Mouse (Mus musculus): ENCODE data around the gene Dagla.

The Dagla gene

GRCm38 (mm10) chr19:10280771-10281540 is 23.7 kb downstream of the Dagla start:
- no peak for DNase-seq (ENCODE audit: low read depth, low spot score)

- DNase-seq (ENCODE audit: low read depth, low spot score), result no peak
These were observed 25.0 kb downstream of the Dagla start for GRCm38 (mm10) chr19:10279668-10280067.

- peak; percentile 19 for DNase-seq (ENCODE audit: low read depth, low spot score)
These were observed 25.9 kb downstream of the Dagla start for GRCm38 (mm10) chr19:10278669-10279324.

DNA sequence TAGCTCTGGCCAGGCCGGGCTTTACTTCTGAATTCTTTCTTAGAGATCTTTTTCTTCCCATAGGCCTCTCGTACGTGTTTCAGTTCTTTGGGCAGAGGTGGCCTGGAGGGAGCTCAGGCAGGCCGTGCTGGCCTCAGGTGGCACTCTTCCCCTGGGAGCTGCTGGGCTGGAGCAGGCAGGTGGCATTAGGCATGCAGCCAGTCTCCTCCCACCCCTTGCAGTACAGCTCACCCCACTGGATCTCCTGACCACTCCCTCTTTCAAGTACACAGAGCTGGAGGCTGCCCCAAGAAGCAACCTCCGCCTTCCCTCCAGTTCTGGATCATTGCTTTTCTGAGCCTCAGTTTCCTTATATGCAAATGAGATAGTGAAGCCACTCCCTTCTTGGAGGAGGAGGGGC is 26.9 kb downstream of the Dagla start:
- no peak for DNase-seq (ENCODE audit: low read depth, low spot score)

DNA sequence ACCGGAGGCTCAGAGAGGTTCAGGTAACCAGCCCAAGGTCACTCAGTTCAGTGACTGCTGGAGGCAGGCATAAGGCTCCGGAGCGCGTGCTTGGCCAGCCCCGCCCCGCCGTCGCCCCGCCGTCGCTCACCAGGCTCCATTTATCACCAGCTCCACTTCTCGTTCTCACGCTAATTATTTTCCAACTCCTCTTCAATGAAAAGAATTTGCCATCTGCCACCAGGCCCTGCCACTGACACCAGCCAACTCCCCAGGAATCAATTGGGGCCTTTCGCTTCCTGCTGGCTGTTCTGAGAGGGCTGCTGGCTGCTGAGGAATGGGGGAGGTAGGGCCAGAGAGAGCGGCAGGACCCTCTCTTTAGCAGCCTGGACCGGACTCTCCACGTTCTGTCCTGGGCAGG is 27.3 kb downstream of the Dagla start:
- DNase-seq (ENCODE audit: low read depth, low spot score), result no peak

DNA sequence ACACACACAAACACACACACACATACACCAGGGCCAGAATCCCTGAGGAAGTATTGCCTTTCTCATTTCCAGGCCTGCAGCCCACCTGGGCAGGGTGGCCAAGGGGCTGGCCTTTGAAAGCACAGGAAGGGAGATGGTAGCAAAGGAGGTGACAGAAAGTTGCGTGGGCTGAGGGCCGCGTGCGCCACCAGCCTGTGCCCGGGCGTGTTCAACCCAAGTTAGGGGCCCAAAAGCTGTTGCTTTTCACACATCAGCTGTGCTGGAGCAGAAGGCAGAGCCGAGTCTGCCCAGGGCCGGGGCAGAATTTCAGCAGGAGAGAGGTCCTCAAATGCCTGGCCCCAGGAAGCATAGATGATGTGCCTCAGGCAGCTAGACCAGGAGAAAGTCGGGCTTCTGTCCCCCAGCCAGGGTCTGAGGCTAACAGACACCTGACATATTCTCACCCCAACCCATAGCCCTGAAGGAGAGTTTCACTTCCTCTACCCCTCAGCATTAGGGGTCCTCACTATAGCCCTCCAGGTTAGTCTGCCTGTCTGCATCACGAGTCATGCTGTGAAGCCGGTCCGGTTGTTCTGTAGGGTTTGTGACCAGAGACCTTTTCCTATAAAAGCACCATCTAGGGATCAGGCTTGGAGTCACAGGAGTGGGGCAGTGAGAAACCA is 28.1 kb downstream of the Dagla start:
- no peak for DNase-seq (ENCODE audit: low read depth, low spot score)

- DNase-seq (ENCODE audit: low read depth, low spot score), result peak; percentile 46
These were observed 30.6 kb downstream of the Dagla start for GRCm38 (mm10) chr19:10274056-10274455.

- no peak for DNase-seq (ENCODE audit: low read depth, low spot score)
These were observed 31.9 kb downstream of the Dagla start for GRCm38 (mm10) chr19:10272746-10273145.

DNA sequence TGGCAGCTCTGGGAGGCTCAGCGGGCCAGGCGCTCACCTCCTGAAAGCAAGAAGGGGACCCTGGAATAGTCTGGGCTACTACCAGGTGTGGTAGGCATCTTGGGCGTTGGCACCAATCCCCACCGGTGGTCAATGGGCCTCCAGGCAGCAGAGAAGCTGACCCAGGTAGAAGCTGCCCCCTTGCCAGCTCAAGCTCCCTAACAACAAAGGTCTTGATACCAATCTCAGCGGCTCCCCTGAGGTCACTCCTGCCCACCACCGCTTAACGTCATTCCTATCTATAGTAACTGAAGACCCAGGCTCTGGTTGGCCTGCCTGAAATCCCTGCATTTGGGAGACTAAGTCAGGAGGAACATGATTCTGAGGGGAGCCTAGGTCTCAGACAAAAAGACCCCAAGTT is 33.1 kb downstream of the Dagla start:
- DNase-seq (ENCODE audit: low read depth, low spot score), result no peak

- DNase-seq (ENCODE audit: low read depth, low spot score), result no peak
These were observed 34.3 kb downstream of the Dagla start for GRCm38 (mm10) chr19:10270356-10270755.

DNA sequence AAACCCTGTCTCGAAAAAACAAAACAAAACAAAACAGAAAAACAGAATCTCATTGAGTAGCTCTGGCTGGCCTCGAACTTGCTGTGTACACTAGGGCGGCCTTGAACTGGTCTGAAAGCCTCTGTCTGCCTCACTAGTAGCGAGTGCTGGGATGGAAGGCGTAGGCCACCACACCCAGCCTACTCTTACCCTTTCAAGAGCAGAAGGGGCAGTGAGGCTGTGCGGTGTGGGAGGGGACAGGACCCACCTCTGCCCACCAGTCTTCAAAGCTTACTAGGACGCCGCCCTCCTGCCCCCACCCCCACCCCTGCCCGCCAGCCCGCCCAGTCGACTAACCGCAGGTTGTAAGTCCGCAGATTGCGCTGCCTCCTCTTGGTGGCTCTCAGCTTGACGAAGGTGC is 35.8 kb downstream of the Dagla start:
- no peak for DNase-seq (ENCODE audit: low read depth, low spot score)

DNA sequence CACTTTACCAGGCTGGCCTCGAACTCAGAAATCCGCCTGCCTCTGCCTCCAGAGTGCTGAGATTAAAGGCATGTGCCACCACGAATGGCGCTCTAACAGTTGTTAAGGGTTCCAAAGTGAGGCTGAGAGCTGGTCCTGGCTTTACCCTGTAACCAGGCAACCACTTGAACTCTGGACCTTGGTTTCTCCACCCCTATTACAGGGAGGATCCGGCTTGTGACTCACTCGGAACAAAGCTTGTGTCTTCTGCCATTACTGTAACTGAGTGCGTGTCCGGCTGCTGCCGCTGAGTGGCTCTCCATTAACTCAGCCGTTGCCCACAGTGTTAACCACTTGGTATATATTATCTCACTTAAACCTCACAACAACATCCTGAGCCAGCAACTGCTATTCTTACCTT is 36.7 kb downstream of the Dagla start:
- no peak for DNase-seq (ENCODE audit: low read depth, low spot score)

DNA sequence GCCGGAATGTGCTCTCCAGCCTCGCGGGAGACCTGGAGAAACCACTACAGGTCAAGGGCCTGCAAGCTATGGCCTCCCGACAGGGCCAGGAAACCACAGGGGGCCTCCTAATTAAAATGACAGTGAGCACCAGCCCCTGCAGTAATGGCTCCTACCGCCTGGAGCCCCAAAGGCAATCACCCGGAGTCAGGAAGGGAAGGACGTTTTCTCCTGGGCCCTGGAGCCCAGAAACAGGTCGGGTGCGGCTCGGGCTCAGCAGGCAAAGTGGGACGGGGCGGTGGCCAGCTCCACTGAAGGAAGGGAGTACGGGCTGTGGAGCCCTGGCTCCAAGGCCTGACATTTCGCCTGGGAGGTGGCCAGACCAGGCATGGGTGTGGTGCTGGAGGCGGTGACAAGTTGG is 37.6 kb downstream of the Dagla start:
- DNase-seq (ENCODE audit: low read depth, low spot score), result no peak

DNA sequence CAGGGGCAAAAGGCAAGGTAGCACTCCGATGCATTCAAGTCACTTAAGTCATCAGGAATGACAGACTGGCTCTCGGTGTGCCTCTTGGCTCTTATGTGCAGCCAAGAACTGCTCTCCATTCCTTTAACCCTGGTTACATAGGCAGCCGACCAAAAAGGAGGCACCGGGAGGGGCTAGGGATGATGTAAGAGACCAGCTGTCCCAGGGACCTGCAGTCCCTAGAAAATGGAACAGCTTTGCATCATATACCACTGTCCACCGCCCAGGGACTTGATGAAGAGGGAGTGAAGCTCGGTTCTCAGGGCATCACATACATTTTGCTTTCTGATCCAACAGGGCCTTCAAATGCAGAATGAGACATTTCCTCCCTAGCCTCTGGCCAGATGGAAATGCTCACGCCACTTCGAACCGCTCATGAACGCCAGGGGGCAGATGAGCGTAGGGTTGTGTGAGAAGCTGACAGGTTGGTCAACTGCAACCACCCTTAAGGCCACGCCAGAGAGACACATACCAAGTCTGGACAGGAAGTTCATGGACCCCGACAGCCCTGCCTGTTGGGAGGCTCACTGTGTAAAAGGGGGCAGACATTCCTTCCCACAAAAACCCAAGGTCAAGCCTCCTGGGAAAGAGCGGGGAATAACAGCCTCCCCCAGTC is 38.4 kb downstream of the Dagla start:
- DNase-seq (ENCODE audit: low read depth, low spot score), result peak; percentile 79

- DNase-seq (ENCODE audit: low read depth, low spot score), result no peak
These were observed 43.3 kb downstream of the Dagla start for GRCm38 (mm10) chr19:10261369-10261768.

GRCm38 (mm10) chr19:10258279-10259011 is 46.2 kb downstream of the Dagla start:
- DNase-seq (ENCODE audit: low read depth, low spot score), result peak; percentile 76

DNA sequence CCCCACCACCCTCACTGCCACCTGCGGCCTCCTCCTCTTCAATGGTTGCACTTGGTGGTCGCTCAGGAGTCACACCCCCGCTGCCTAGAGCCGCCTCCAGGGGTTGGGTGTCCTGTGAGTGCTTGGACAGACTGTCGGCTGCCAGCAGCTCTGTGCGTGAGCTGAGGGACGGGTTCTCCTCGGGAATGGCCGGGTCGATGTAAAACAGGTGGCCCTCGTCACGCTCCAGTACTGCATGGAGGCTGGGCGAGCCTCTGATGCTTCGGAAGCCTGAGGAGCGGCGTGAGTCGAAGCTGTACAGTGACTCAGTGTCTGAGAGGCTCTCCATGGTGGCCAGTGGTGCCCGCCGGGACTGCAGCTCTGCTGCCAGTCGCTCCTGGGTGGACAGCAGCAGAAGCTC is 56.5 kb downstream of the Dagla start:
- no peak for DNase-seq (ENCODE audit: low read depth, low spot score)

DNA sequence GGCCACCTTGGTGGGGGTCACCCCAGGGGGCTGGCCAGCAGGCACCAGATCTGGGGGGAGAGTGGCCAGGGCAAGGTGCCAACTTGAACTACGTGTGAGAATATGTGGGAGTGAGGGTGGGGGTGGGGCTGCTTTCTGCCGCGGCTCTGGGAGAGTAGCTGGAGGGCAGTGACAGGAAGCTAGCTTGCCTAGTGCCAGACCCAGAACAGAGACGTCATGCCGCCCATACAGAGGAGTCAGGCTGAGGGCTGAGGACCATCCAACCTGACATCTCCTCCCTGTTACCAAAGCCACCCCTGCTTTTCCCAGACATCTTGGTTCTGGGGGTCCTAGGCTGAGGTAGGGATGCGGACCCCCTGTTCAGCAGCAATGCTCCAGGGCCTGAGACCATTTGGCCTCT is 57.5 kb downstream of the Dagla start:
- no peak for DNase-seq (ENCODE audit: low read depth, low spot score)

DNA sequence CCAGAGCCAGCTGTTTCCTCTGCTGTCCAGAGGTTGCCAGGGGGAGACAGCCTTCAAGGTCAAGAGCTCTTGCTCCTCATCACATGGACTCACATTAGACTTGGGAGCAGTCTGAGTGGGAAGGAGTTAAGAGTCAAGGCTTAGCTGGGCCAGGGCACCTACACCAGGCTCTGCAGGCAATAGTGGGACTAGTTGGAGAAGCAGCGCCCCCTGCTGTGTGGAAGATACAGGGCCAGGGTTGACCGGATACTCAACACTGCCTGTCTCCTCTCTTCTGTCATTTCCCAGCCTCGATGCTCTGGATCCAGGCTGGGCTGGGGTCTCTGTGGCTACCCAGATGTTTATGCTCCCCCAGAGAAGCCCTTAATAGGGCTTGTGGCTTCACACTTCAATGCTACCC is 60.5 kb downstream of the Dagla start:
- DNase-seq (ENCODE audit: low read depth, low spot score), result no peak

- no peak for DNase-seq (ENCODE audit: low read depth, low spot score)
These were observed 61.8 kb downstream of the Dagla start for GRCm38 (mm10) chr19:10242916-10243315.

DNA sequence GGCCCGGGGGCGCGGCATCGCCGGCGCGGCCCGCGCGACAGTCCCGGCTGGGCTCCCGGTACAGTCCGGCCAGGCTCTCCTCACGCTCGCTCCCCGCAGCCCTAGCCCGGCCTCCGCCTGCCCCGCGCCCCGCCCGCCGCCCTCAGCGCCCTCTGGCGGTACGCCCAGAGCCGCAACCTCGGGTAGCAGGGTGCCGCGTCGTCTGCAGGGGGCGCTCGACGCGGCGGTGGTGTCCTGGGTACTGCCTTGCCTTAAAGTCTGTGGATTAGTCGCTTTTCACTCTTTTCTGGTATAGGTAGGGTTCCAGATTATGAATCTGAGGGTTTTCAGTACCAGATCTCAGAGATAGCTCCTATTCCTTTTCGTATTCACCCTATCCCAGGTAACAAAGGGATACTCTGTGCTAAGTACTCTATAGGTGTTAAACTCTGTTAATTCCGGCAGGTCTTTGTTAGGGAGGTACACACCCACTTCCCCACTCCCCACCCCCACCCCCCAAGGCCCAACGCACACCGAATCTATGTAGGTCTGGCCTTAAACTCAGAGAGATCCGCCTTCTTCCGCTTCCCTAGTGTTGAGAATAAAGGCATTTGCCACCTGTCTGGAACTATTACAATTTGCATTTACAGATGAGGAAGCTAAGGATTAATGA is 63.9 kb downstream of the Dagla start, which contains the start of gene Myrf:
Myrf (minus strand) TSS at position 95 of the 652 bp plus-strand sequence.
- DNase-seq (ENCODE audit: low read depth, low spot score), result peak; percentile 80

Measured in forelimb bud, embryonic 11.5 days (tissue).